Mouse (Mus musculus): ENCODE measurements around the gene Aamp. TPM values are rescaled to one million over a fixed set of nuclear protein-coding genes. Genes with fewer than 3 reads are reported as not detected.

Aamp gene
- polyA plus RNA-seq, 1 experiment from 2014 or later, result 229 TPM

Other genes with a start within 250 kb of the Aamp start
- gene Tns1, start 160.3 kb downstream of the Aamp start, polyA plus RNA-seq (2015; fragmentation: Nextera tagmentation; extraction: Ambion mirVana), result 34.5 and 40.3 TPM in 2 replicates
- 0.23 and 0.43 TPM in 2 replicates for gene Rufy4, start 159.2 kb downstream of the Aamp start, polyA plus RNA-seq (2015; fragmentation: Nextera tagmentation; extraction: Ambion mirVana)
- 0.67 and 0.69 TPM in 2 replicates for gene Cxcr2, start 130.7 kb downstream of the Aamp start, polyA plus RNA-seq (2015; fragmentation: Nextera tagmentation; extraction: Ambion mirVana)
- not detected in 2 replicates for gene Cxcr1, start 90.1 kb downstream of the Aamp start, polyA plus RNA-seq (2015; fragmentation: Nextera tagmentation; extraction: Ambion mirVana)
- gene Arpc2, start 48.7 kb downstream of the Aamp start, polyA plus RNA-seq (2015; fragmentation: Nextera tagmentation; extraction: Ambion mirVana), result 493 and 505 TPM in 2 replicates
- 1.1 and 1.3 TPM in 2 replicates for gene Gpbar1, start 6.2 kb downstream of the Aamp start, polyA plus RNA-seq (2015; fragmentation: Nextera tagmentation; extraction: Ambion mirVana)
- 117 and 124 TPM in 2 replicates for gene Pnkd, start 192 bp upstream of the Aamp start, polyA plus RNA-seq (2015; fragmentation: Nextera tagmentation; extraction: Ambion mirVana)
- 68.3 and 73.4 TPM in 2 replicates for gene Tmbim1, start 20.9 kb upstream of the Aamp start, polyA plus RNA-seq (2015; fragmentation: Nextera tagmentation; extraction: Ambion mirVana)
- gene Catip, start 77.4 kb upstream of the Aamp start, polyA plus RNA-seq (2015; fragmentation: Nextera tagmentation; extraction: Ambion mirVana), result 0.53 and 0.55 TPM in 2 replicates
- 6.1 and 6.6 TPM in 2 replicates for gene Slc11a1, start 90.5 kb upstream of the Aamp start, polyA plus RNA-seq (2015; fragmentation: Nextera tagmentation; extraction: Ambion mirVana)
- 82.9 and 86.2 TPM in 2 replicates for gene Ctdsp1, start 106.8 kb upstream of the Aamp start, polyA plus RNA-seq (2015; fragmentation: Nextera tagmentation; extraction: Ambion mirVana)
- 32.2 and 41.1 TPM in 2 replicates for gene Vil1, start 124.6 kb upstream of the Aamp start, polyA plus RNA-seq (2015; fragmentation: Nextera tagmentation; extraction: Ambion mirVana)
- 51.1 and 57.6 TPM in 2 replicates for gene Cnot9, start 221.3 kb upstream of the Aamp start, polyA plus RNA-seq (2015; fragmentation: Nextera tagmentation; extraction: Ambion mirVana)